Mouse (Mus musculus): ENCODE data around the gene Ptprt.
A peak's percentile ranks its signal among the peaks of the same experiment; 100 is the strongest.

Ptprt gene

DNA sequence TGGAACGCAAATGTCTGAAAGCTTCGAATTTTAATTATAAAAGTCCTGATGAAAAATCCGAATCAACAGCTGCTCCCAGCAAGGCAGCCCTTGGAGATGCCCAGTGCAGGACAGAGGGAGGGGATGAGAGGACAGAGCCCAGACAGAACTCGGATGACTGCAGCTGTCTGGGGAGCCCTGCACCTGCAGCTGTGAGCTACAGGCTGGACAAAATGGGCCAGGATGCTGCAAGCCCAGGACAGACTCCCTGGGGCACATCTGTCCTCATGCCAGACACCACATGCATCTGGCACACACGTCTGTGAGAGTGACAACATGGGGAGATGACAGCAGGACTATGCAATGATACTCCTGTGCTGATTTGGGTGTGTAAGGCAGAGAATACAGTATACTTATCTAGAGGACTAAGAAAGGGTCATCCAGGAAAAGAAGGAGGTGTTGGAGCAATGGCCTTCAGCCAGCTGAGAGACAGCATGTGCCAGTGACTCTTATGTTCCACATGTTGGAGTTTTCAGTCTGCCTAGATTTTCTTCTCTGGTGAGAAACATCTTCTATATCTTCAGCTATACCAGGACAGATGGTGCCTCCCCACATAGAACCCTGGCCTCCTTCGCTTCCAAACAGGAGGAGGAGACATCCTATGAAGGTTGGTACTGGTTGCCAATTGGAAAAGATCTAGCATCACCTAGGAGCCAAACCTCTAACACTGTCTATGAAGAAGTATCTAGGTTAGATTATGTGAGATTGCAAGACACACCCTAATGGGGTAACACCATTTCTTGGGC is 259.4 kb downstream of the Ptprt start:
- peak; percentile 50 to 60 for DNase-seq

DNA sequence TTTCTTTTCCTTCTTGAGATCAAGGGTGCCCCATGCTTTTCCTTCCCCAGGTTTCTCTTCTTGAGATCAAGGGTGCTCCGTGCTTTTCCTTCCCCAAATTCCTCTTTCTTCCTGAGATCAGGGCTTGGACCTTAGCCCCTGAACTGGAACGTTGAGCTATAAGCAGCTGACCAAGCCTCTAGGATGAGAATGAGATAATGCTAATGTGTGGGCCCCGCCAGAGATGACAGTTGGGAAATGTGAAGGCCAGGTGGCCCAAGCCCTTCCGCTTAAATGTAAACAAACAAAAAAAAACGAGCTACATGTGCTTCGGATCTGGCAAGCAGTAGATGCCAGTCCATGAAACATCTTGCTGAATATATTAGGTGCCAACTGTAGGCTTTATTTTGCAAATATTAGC is 266.3 kb downstream of the Ptprt start:
- DNase-seq: no peak

DNA sequence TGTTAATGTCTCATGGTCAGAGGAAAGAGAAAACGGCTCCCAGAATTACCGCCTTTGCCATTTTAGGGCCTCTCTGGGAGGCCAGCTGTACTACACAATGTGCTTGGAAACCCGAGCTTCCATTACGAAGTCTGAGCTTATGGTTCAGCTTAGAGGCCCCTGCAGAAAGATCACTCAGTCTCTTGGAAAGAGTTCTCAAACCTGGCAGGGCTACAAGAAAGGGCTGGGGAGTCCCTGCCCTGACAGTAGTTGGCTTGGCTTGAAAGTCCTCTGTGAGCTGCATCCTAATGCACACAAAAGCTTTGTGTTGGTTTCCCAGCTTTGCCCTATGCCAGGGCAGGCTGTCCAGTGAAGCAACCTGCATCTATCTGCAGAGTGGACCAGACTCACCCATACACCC is 269.1 kb downstream of the Ptprt start:
- DNase-seq: peak; percentile 52 to 74

DNA sequence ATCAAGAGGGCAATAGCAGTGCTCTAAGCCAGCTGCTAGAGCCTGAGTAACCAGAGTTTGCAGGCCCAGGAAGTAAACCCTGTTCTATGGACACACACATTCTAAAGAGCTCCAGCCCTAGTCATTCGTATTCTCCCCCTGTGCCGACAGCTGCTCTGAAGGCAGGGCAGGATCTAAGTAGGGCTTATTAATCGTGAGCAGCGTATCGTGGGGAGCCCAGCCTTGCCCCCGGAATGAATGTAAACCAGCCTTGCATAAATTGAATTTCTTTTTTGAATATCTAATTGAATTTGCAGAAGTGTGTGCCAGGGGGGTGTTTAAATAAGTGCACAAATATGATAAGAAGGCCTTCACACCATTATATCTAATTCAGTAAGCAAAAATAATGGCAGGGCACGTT is 283.6 kb downstream of the Ptprt start:
- DNase-seq: no peak

DNA sequence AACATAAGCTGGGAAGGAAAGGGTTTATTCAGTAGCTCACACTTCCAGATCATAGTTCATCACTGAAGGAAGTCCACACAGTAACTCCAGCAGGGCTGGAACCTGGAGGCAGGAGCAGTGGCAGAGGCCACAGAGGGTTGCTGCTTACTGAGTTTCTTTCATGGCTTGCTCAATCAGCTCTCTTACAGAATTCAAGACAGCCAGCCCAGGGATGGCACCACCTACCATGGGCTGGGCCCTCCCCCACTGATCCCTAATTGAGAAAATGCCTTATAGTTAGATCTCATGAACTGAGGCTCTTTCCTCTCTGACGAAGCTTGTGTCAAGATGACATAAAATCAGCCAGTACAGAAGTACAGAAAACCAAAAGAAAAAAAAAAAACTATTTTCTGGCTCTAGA is 311.9 kb downstream of the Ptprt start:
- DNase-seq: no peak

DNA sequence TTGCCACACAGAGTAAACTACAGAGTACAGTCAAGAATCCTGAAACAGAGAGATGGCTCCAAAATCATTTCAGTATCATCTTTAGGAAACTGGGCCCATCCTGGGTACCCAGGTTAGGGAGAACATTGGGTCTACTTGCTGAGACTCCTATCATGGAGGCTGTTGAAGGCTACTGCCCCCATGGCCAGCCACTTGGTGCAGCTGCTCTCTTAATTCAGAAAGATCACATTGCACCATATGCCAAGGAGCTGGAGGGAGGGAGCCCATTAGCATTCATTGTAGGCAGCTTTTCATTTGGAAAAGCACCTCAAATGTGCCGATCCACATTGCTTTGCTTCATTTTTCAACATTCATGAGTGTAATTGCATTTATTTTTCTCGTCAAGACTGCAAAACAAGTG is 319.1 kb downstream of the Ptprt start:
- DNase-seq: no peak

DNA sequence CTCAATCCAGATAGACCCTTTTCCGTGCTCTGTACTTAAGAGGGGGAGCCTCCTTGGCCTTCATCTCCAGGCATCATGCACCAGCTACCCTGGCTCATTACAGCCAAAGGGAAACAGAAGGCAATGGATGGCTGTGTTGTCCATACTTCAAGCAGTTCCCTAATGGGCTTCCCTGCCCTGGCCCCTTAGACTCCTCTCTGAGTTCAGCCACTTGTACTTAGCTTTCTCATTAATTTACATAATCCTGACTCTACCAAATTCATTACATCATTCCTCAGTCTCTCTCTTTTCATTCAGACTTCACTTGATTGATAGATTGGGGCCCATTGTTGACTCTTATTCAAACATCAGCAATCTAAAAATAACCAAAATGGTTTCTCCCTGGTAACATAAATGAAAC is 320.7 kb downstream of the Ptprt start:
- DNase-seq: no peak

DNA sequence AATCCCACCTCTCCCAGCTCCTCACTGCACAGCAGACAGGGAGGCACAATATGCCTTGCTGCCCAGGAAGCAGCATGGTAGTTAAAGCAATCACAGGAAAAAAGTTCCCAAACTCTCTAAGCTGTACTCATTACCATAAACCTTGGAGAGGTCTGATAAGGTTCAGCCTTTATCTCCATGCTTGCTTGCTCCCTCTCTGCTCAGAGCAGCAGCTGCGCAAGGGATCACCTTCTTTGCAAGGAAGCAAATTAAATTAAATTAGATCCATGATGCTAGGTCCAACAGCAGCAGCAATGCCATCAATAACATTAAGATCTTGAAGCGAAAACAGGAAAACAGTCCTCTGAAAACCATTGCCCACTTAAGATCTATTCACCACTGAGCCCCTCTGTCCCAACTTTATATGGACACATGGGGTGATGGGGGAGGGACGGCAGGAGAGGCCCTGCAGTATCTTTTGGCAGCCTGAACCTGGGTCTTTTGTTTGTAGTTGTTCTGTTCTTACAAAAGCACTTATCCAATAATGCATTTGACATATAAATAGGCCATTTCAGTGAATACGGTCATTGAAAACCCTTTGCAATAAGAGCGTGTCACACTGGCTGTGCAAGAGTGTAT is 328.8 kb downstream of the Ptprt start:
- DNase-seq: no peak

DNA sequence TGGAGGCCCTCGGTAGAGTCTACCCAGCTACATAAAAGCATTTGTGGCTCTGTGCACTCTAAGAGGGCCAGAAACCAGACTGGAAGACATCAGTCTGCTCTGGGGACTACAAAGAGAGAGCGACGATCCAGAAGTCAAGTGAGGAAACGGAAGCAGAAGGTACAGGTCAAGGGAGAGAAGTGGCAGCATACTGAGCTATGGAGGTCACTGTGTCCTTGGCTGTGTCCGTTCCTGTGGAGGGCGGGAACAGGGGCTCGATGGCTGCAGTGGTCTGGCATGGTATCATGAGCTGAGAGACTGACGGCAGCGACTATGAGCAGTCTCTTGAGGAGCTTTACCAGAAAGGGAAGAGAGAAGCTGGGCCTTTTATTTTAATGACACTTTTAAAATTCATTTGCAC is 331.5 kb downstream of the Ptprt start:
- DNase-seq: no peak

DNA sequence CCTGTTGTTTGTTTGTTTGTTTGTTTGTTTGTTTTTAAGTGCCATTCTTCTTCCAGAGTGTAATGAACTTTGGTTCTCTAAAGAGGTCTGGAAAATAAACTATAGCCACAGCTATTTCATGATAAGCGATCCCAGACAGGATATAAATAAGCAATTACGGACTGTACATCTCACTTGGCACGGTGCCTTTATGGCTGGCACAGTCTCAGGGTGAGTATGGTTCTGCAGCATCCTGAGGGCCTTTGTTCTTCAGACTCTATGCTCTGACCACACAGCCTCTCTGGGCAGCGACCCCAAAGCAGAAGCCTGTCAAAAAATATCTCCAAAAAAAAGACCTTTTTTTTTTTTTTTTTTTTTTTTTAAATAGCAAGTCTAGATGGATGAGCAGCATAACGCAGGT is 338.5 kb downstream of the Ptprt start:
- peak; percentile 46 to 55 for DNase-seq

DNA sequence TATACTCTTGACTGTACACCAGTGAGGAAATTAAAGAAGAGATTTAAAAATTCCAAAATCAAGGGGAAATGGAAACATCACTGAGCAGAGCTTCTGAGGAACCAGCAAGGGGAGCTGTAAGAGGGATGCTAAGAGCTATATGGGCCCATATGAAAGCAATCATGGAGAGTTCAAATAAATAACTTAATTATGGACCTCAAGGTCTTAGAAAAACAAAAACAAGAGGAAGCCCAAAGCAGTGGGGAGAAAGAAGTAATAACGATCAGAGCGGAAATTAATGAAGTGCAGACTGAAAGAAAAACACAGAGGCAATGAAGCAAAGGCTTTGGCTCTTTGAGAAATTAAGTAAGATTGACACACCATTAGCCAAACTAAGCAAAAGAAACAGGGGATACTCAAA is 353.0 kb downstream of the Ptprt start:
- no peak for DNase-seq

DNA sequence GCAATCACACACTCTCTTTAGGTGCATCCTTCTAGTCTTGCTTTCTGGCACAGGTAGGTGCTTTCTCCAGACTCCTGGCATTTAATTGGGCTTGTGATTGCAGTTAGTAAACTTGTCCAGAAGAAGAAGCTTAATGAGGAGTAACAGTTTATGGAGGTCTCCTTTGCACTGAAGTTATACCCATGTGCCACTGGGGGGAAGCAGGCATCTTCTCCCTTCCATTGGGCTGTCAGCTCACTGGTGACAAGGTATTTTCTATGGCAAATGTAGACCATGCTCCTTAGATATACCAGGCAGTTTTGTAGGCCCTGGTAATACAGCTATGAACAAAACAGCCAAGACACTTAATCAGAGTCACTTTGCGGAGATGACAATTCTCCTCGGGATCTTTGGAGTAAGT is 366.9 kb downstream of the Ptprt start:
- peak; percentile 40 to 44 for DNase-seq

DNA sequence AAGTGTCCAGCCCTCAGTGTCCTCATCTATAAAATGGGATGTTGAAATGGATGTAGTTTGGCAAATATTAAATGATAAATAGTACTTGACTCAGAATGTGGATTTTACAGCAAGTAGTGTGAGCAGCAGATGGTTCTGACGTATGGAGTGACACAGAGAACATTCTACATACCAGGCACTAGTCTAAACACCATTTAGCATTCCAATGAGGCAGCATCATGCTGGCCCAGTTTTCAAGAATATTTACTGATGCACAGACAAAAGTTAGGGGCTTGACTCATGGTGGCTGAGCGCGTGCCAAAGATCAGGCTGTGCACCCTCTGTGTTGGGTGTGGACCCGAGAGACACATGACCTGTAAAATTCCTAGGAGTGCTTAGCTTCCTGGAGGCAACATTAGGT is 378.3 kb downstream of the Ptprt start:
- DNase-seq: peak; percentile 19 to 22

DNA sequence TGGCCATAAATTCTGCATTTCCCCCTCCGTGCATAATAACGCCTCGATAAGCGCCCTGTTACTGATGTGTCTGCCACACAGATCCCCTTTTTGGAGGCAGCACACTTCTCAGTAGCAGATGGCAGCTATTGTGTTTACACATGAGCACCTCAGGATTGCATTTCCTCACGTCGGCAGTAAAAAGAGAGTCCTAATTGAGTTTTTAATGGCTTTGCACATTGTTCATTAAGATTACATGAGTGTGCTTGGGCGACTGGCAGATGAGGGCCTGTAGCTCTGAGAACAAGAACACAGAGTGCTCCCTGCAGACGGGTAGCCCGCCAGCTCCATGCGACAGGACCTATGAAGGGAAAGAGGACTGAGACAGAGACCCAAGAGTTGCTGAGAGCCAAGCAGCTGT is 378.8 kb downstream of the Ptprt start:
- peak; percentile 51 for DNase-seq

DNA sequence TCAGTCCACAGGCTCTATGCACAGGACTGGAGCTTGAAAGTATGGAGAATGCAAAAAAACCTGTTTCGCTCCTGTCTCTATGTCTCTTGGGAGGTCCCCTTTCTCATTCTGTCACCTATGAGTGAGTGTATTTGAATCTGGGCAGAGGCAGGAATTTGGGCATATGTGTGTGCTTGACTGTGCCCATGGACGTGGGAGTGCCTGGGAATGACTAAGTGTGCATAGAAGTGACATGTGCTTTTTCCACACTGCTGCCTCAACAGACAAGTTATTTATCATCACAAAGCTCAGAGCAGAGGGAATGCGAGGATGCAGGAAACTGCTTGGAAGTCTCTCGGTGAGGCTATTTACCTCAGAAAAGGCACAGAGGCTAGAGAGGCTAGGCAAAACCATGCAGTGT is 387.1 kb downstream of the Ptprt start:
- no peak for DNase-seq

DNA sequence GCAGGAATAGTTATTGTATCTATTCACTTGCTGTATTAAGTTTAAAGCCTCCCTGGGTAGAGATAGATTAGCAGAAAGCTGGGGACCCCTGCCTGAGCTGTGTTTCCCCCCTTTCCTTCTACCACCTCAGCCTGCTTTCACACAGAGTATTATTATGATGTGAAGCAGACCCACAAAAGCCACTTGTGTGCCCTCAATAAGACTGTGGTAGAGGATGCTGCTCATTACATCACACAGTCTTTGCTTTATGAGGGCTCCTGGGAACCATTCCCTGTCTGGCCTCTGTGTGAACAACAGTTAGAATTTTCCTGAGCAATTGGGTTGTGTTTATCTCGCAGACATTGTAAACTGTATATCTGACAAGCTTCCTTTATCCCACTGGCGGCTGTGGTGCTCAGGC is 409.7 kb downstream of the Ptprt start:
- DNase-seq: no peak

DNA sequence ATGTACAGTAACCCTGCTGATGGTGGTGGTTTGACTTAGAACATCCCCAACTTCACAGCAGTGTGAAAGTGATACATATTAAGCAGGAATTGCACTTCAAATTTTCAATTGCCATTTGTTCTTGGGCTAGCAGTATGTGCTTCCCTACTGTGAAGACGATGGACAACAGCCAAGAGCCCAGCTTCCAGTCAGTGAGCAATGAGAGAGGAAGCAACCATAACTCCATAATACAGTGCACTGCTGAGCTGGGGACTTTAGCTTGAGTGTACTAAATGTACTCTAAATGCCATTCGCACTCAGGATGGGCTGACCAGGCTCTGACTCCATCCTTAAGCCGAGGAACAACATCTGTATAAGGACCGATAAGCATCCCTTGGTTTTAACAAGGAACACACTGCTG is 412.7 kb downstream of the Ptprt start:
- DNase-seq: peak; percentile 68 to 80

DNA sequence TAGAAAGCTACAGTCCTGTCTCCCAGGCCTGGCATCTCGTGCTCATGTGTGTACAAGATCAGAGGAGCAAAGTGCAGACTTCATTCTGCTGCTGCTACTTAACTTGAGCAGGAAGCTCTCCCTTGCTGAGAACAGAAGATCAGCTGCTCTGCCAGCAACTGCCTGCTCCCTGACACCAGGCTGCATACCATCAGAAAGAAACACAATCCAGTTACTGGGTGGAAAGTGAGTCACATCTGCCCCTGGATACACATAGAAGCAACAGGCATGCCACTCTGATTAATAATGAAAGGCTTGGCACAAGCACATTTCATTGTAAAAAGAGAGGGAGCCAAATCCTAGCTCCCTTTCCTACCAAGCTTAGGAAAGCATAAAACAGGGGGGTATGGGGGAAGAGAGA is 438.5 kb downstream of the Ptprt start:
- no peak for DNase-seq

DNA sequence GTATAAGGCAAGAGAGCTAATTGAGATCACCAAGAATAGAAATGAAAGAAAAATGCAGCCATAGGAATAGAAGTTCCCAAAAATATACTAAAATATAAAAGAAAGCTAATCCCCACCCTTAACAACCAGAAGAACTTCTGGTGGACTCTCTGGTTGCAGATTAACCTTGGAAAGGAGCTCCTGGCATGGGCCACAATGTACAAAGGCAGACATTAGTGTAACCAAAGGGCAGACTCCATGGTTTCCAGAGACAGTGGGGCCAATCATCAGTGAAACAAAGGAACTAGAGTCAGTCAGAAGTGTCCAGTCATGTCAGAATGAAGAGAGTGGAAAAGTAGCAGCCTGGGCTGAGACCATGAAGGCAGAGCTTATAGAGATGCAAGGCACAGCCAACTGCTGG is 440.4 kb downstream of the Ptprt start:
- DNase-seq: no peak

DNA sequence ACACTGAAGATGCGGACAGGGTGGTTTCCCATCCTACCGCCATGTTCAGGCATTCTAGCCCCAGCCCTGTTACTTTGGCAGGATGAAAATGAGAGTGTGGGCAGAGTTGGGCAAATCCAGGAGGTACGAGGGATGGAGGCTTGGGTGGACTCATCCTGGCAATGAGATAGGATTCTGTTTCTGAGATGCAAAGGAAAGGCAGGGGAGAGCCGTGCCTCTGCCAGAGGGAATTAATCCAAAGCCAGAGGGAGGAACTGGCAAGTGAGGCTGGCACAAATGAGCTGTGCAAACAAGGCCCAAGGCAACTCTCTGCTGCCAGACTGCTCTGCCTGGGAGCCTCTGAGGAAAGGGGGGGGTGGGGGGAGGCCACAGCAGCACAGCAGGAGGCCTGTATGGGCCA is 441.4 kb downstream of the Ptprt start:
- DNase-seq: peak; percentile 80 to 85

DNA sequence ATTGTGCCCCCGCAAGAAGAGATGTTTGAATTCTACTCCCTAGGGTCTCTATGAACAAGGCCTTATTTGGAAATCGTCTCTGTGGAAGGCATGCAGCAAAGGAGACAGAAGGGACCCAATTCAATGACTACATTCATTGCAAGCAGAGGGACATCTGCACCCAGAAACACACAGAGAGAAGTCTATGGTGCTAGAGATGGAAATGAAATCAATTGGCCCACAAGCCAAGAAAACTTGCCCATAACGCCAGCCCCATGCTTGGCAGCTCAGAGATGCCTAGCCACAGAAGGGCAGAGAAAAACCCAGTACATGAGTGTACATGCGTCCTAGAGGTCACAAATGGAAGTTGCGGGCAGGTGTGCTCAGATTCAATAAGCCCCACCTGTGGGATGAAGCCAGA is 443.1 kb downstream of the Ptprt start:
- DNase-seq: peak; percentile 22 to 42

DNA sequence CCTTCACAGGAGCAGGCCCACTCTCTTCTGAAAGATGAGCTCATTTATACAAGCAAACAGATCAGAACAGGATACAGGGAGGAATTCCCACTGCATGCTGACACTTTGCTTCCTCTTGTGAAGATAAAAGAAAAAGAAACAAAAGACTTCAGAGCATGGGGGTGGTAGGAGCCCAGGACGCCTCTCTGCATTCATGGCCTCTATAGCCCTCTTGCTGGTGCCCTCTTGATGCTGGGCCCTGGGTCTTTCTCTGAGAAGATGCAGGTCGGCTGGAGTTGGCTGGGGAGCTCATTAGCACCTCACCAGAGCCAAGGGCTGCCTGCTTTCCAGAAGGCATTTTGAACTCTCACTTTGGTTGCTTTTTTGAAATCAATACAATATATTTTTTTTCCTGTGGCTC is 448.6 kb downstream of the Ptprt start:
- DNase-seq: no peak

DNA sequence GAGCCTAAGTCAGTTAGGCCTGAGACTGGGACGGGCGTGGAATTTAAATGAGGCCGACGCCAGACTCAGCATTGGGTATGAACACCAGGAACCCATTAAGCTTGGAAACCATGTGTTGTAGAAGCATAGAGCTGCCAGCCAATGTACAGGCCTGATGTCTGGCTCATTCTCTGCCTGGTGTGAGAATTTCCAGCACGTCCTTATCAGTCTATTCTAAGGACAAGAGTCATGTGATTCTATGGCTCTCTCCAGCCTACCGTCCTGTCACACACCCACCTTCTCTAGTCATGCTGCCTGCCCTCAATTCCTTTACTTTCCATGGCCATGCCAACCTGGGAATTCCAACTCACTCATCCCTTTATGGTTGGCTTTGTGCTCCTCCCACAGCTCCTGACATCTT is 450.4 kb downstream of the Ptprt start:
- no peak for DNase-seq

DNA sequence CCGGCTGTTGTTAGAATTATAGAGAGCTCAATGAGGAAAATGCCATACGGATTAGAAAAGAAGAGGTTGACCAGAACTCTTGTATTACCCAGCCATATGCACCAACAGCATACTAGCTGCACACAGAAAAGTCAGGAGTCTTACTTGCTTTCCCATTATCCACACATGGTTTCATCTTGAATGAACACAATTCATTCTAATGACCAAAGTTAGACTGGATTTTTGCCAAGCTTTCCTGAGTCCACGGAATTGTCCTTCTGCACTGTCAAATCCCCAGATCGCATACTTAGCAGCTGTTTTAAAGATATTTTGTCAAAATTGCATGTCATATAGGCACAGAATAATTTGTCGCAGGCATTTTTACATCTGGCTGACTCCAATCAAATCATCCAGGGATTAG is 463.6 kb downstream of the Ptprt start:
- DNase-seq: no peak
